Mouse (Mus musculus) forebrain, embryonic 16.5 days (tissue): ENCODE measurements at regions not wholly inside any gene's neighbourhood (a gene's known extent, or its start where the extent isn't known, plus 50 kb on each side); places are given as distances from the start of the nearest gene placed in this dataset.

ENCODE experiments used
- ATAC-seq: fragments of 200-750 bp; cut with Nextera tagmentation; 2 replicates; pipeline ENCODE4 v1.8.0; 2017; ENCODE audit warnings: mild to moderate bottlenecking, moderate library complexity
- H3K27ac ChIP-seq: fragments of 300-500 bp; sonication (generic); 2 replicates; pipeline ENCODE4 v1.5.1; 2014; ENCODE audit warnings: low read length, control low read depth
- H3K27me3 ChIP-seq: fragments of 300-500 bp; sonication (generic); replicated peaks from 2 replicates; pipeline ENCODE4 v1.6.1; 2014; ENCODE audit warnings: low read length; ENCODE audit not compliant: control insufficient read depth, insufficient read depth
- H3K36me3 ChIP-seq: fragments of 300-500 bp; sonication (generic); 2 replicates; pipeline ENCODE4 v1.6.1; 2014; ENCODE audit not compliant: control insufficient read depth, insufficient read depth
- H3K4me1 ChIP-seq: fragments of 300-500 bp; sonication (generic); replicated peaks from 2 replicates; pipeline ENCODE4 v1.6.1; 2014; ENCODE audit warnings: low read length; ENCODE audit not compliant: control insufficient read depth, insufficient read depth
- H3K4me2 ChIP-seq: fragments of 300-500 bp; sonication (generic); 2 replicates; pipeline ENCODE4 v1.6.1; 2014; ENCODE audit warnings: mild to moderate bottlenecking, low read length, control low read depth
- H3K4me3 ChIP-seq: fragments of 300-500 bp; sonication (generic); replicated peaks from 2 replicates; pipeline ENCODE4 v1.5.1; 2014; ENCODE audit warnings: mild to moderate bottlenecking, low read length, control low read depth
- H3K9ac ChIP-seq: fragments of 300-500 bp; sonication (generic); replicated peaks from 2 replicates; pipeline ENCODE4 v1.6.1; 2014; ENCODE audit warnings: low read depth, low read length, control low read depth
- H3K9me3 ChIP-seq: fragments of 300-500 bp; sonication (generic); 2 replicates; pipeline ENCODE4 v1.6.1; 2016; ENCODE audit warnings: low read length; ENCODE audit not compliant: control insufficient read depth
- WGBS: fragments of 180-500 bp; shearing (Covaris S2); extraction: QIAGEN DNeasy Blood & Tissue Kit; methylation state at CpG from one replicate; pipeline ENCODE4 v1.1.7; 2014; 5-methylcytosine and 5-hydroxymethylcytosine counted together

DNA sequence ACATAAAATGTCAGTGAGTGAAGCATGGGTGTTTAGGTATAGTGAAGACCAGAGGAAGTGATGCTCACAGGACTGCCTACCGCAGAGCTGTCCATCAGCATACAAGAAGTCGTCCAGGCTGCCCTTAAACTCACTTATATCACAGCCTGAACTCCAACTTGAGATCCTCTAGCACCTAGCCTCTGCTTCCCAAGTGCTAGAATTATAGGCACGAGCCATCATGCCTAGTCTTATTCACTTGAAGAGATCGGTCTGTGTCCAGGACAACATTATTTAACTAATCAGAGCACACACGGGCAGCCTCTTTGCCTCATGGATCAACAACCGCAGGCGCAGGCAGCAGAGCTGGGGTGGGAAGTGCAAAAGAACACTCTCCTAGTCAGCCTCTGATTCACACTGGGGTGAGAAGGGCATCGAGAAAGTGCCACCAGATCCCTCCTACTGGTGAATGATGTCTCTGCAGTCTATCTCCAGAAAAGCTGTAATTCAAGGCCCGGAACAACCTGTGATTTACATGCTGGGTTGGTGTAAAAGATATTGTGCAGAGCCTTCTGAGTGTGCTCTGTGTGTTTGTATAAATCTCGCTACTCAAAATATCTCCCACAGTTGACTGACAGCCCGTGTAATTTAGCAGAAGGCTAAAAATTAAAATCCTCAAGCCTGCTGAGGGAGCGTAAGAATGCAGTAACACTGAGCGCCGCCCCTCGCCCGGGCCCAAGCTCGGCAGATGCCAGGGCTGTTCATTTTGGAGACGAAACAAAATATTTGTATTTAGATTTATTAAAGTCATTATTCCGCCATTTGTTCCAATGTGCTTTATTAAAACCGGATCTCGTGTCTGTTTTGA is 94.6 kb upstream of the Tle3 start:
- Histone ChIP-seq H3K4me3 (0 out of 2 replicates have a peak overlapping the region, but pooled peaks have one; percentile 4), H3K4me2 (peak overlapping the region; percentile 35), H3K27ac (0 out of 2 replicates have a peak overlapping the region, but pooled peaks have one; percentile 37), H3K4me1 (peaks cover 24% of the 10 kb centered on the region), H3K9ac (no peak overlapping the region), H3K9me3 (no peaks in the 10 kb centered on the region), H3K36me3 (no peaks in the 10 kb centered on the region), H3K27me3 (peaks cover 4% of the 10 kb centered on the region; the same call in 1 of the 2 replicates)
- peak; percentile 93 for ATAC-seq
- WGBS = 9% methylated on average over 21 of the region's 21 CpGs

DNA sequence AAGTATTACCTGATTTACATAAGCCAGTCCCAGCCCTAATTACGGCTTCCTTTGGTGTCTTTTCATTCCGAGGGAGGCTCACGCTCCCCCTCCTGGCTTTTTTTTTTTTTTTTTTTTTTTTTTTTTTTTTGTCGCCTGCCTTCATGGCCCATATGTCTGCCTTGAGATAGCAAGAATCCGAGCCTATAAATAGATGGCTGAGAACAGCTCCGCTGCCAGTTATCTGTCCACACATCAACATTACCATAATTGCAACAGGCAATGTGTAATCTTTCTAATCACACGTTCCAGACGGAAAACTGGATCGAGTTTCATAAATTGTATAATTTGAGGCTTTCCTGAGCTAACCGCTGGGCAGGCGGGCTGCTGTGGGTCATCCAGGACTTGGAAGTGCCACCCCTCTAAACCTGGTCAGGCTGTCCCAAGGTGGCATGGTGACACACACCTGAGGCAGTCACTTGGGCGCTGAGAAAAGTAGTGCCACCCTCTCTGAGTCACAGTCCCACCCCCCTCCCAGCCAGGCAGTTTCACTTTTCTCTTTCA is 93.9 kb upstream of the Tle3 start:
- peak overlapping the region; percentile 35 for H3K4me2 ChIP-seq
- peaks cover 4% of the 10 kb centered on the region; the same call in 1 of the 2 replicates for H3K27me3 ChIP-seq
- no peaks in the 10 kb centered on the region for H3K9me3 ChIP-seq
- no peak overlapping the region for H3K9ac ChIP-seq
- H3K27ac ChIP-seq = peak overlapping the region; percentile 67
- peak; percentile 87 for ATAC-seq
- H3K36me3 ChIP-seq = no peaks in the 10 kb centered on the region
- 6% methylated on average over 12 of the region's 12 CpGs for WGBS
- H3K4me1 ChIP-seq = peaks cover 24% of the 10 kb centered on the region
- 0 out of 2 replicates have a peak overlapping the region, but pooled peaks have one; percentile 4 for H3K4me3 ChIP-seq

DNA sequence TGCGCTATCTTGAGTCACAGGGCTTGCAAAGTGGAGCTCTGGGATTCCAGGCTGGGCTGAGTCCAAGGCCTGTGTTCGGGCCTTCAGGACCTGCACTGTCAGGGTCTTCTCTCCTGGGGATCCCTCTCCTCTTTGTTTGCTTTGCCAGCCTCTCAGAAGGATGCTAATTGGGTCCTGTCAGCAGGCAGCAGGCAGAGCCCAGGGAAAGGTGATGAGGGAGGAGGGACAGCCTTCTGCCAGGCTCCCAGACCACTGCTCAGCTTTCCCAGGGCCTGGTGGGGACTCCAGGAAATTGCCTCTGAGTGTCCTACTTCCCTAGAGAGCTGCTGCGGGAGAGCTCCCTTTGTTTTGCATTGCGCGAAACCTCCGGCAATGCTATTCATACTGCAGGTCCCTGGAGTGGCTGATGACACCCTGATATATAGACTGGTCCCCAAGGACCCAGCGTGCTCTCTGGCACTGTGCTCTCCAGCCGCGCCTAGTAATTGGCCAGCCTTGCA is 93.1 kb upstream of the Tle3 start:
- Histone ChIP-seq H3K4me2 (0 out of 2 replicates have a peak overlapping the region, but pooled peaks have one; percentile 34), H3K27ac (peak overlapping the region; percentile 67), H3K4me1 (peaks cover 26% of the 10 kb centered on the region), H3K4me3 (no peak overlapping the region), H3K27me3 (peaks cover 6% of the 10 kb centered on the region; the same call in 1 of the 2 replicates), H3K9ac (no peak overlapping the region; the same call in 1 of the 2 replicates), H3K9me3 (no peaks in the 10 kb centered on the region), H3K36me3 (no peaks in the 10 kb centered on the region)
- WGBS = 11% methylated on average over 9 of the region's 9 CpGs
- no peak for ATAC-seq

DNA sequence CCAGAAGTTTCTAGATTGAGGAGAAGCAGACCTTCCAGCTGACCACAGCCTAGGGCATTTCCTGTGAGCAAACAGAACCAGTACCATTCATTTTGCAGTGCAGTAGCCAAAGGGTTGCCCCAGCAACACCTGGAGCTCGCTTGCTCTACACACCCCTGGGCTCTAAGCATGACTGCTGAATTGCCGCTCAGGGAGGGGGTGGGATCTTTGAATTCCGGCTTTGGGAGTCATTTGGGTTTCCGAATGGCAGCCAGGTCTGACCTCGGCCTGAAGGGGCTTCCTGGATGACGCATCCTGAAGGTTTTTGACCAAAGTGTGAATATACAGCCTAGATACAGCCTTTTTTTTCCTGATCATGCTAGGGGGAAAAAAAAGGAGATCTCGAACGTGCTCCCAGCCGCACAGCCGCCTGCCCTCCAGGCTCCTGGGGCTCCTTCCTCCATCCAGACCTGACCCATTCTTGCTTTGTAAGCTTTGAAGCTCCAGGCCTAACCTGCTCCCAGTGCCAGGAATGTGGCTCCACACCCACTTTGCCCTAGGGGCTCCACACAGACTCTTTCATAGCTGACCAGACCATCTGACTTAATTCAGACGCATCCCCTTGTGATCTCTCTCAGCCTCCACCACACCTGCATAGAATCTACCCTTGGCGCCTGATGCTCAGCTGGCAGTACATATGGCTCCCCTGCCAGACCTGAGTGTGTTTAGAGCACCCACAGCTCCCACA is 91.1 kb upstream of the Tle3 start:
- WGBS = 80% methylated on average over 12 of the region's 12 CpGs
- Histone ChIP-seq H3K27ac (no peak overlapping the region), H3K4me2 (no peak overlapping the region), H3K36me3 (no peaks in the 10 kb centered on the region), H3K4me1 (peaks cover 30% of the 10 kb centered on the region), H3K9me3 (no peaks in the 10 kb centered on the region), H3K4me3 (no peak overlapping the region), H3K27me3 (peaks cover 6% of the 10 kb centered on the region; the same call in 1 of the 2 replicates), H3K9ac (no peak overlapping the region)
- no peak for ATAC-seq

DNA sequence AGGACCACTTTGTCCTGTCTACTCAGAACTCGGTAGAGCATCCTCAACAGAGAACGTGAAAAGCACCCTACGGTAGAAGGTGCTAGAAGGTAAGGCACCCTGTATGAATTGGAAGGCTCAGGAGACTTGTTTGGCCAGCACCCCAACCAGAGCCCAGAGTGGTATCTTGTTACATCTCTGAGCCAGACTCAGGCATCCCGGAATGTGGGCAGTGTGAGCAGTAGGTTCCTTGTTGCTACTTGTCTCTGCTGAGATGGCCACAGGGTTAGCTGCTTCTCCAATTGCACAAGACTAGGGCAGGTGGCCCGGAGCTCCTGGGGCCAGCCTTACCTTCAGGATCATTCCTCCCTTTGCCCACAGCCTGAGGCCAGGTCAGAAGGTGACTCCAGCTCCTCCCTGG is 88.9 kb upstream of the Tle3 start:
- no peak overlapping the region for H3K27ac ChIP-seq
- H3K36me3 ChIP-seq = no peaks in the 10 kb centered on the region
- peaks cover 22% of the 10 kb centered on the region for H3K4me1 ChIP-seq
- ATAC-seq = no peak
- no peak overlapping the region for H3K9ac ChIP-seq
- 96% methylated on average over 5 of the region's 5 CpGs for WGBS
- peaks cover 6% of the 10 kb centered on the region; the same call in 1 of the 2 replicates for H3K27me3 ChIP-seq
- no peaks in the 10 kb centered on the region for H3K9me3 ChIP-seq
- H3K4me3 ChIP-seq = no peak overlapping the region
- no peak overlapping the region for H3K4me2 ChIP-seq

DNA sequence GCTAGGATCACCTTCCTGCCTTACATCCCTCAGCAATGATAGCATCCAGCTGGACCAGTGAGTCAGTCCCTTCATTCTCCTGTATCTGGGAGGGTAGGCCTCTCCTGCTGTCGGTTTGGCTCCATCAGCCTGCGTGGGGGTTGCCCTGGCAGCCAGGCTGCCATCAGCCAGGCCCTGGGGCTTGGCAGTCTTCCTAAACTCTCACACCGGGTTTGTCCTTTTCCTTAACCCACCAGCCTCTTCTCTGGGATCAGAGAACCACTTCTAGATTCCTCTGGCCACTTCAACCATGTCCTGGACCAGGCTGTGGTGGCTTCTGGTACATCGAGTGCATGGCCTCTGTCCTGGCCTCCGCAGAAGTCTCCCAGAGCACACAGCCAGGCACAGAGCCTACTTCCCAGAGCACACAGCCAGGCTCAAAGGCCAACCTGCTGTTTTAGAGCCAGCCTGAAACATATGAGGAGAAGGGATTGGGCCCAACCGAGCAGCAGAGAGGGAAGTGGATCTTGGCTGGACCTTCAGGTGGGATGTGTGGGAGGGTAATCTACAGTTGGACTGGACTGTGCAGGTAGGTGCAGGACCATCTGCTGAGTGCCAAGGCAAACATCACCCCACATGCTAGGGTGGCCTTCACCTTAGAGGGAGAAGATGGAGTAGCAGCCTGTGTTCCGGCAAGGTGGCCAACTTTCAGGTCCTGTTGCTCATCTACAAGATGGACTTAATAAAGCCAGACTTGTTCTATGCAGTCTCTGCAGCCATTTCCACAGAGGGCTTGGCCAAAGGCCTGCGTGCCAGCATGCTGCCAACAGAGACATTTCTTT is 87.8 kb upstream of the Tle3 start:
- Histone ChIP-seq H3K4me2 (no peak overlapping the region), H3K36me3 (no peaks in the 10 kb centered on the region), H3K4me3 (no peak overlapping the region), H3K27me3 (peaks cover 6% of the 10 kb centered on the region; the same call in 1 of the 2 replicates), H3K4me1 (peaks cover 11% of the 10 kb centered on the region), H3K9ac (no peak overlapping the region), H3K27ac (no peak overlapping the region), H3K9me3 (no peaks in the 10 kb centered on the region)
- WGBS = 72% methylated on average over 8 of the region's 8 CpGs
- no peak for ATAC-seq

DNA sequence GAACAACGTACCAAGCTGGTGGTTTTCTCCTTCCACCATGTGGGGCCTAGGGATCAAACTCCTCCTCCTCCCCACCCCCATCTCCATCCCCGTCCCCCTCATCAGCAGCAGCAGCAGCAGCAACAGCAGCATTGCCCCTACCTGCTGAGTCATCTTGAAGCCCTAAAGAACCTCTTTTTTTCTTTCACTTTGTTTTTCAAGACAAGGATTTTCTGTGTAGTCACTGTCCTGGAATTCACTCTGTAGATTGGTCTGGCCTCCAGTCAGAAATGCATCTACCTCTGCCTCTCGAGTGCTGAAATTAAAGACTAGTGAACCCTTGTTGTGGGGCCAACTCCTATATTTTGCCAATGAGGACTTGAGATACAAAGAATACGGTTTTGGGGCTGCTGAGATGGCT is 85.6 kb upstream of the Tle3 start:
- Histone ChIP-seq H3K9ac (no peak overlapping the region), H3K27me3 (0 out of 2 replicates have a peak, but pooled peaks cover 2% of the 10 kb centered on the region), H3K4me2 (no peak overlapping the region), H3K36me3 (no peaks in the 10 kb centered on the region), H3K27ac (no peak overlapping the region), H3K9me3 (no peaks in the 10 kb centered on the region), H3K4me1 (peaks cover 6% of the 10 kb centered on the region; the same call in 1 of the 2 replicates), H3K4me3 (no peak overlapping the region)
- no peak for ATAC-seq
- 87% methylated on average over 4 of the region's 4 CpGs for WGBS

DNA sequence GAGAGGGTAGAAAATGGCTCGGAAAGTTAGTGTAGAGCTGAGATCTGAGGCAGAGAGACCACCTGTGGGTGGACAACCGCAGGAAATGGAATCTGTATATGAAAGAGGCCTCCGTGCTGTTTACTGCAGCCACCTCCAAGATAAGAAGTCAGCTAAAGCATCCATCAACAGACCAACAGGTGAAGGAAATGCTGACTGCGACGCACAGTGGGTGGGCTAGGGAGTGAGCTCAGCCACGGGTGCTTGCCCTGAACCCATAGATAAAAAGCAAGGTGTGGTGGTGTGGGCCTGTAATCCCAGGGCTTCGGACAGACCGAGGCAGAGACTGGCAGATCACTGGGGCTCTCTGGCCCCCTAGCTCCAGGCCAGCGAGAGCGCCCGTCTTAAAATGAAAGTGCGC is 83.0 kb upstream of the Tle3 start:
- H3K9ac ChIP-seq = no peak overlapping the region
- H3K4me2 ChIP-seq = no peak overlapping the region
- H3K27ac ChIP-seq = no peak overlapping the region
- ATAC-seq = no peak
- WGBS = 73% methylated on average over 12 of the region's 12 CpGs
- no peaks in the 10 kb centered on the region for H3K9me3 ChIP-seq
- no peak overlapping the region for H3K4me3 ChIP-seq
- H3K27me3 ChIP-seq = no peaks in the 10 kb centered on the region
- H3K4me1 ChIP-seq = peaks cover 15% of the 10 kb centered on the region
- H3K36me3 ChIP-seq = no peaks in the 10 kb centered on the region
